Mouse (Mus musculus) cortical plate, adult 2 months (tissue): ENCODE data around the gene Fdxacb1.

Source experiments
- CTCF ChIP-seq: fragments of 200-500 bp; IDR thresholded peaks from 2 replicates; pipeline ENCODE4 v1.5.1; 2011; ENCODE audit warnings: mild to moderate bottlenecking, control low read depth, low read length; ENCODE audit not compliant: insufficient read depth; ENCODE audit errors: extremely low read depth
- POLR2A ChIP-seq: fragments of 200-500 bp; IDR thresholded peaks from 2 replicates; pipeline ENCODE4 v1.6.1; 2011; ENCODE audit warnings: mild to moderate bottlenecking, low read length, control low read depth; ENCODE audit not compliant: insufficient read depth; ENCODE audit errors: extremely low read depth

DNA sequence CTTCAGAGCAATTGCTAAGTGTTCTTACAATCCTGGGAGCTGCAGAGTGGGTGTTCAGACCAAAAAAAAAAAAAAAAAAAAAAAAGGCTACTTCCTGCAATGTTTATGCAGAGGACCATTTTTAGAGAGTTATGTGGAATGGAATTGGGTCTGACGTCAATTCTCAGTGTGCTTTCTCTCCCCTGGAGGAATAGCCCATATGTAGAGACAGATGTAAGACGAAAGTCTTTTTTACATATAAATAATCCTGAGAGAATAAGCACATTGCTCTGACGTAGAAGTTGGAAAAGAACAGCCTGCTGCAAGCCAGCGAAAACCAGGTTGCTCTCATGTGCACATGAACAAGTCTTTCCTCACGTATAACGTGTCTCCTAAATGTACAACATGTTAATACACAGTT lies 51.7 kb downstream of the Fdxacb1 start:
- TF ChIP-seq POLR2A (no peak), CTCF (no peak)
